Mouse (Mus musculus) neural tube, embryonic 11.5 days (tissue): Measurements from ENCODE around the gene Atn1. TPM values are rescaled to one million over a fixed set of nuclear protein-coding genes. Genes with fewer than 3 reads are reported as not detected.

Experiments used
- ATAC-seq: fragments of 200-750 bp; cut with Nextera tagmentation; 2 replicates; pipeline ENCODE4 v1.8.0; 2017; ENCODE audit warnings: moderate number of reproducible peaks, mild to moderate bottlenecking, moderate TSS enrichment, moderate library complexity; ENCODE audit not compliant: insufficient read depth, low FRiP score, low TSS enrichment
- DNase-seq: peaks from one replicate; pipeline ENCODE4 v3.0.0-alpha.2; 2015; ENCODE audit warnings: low spot score
- H3K27ac ChIP-seq: fragments of 300-500 bp; sonication (generic); 2 replicates; pipeline ENCODE4 v1.5.1; 2014; ENCODE audit warnings: low read depth, mild to moderate bottlenecking, low read length
- H3K27me3 ChIP-seq: fragments of 300-500 bp; sonication (generic); 2 replicates; pipeline ENCODE4 v1.6.1; 2014; ENCODE audit warnings: mild to moderate bottlenecking, low read length, mixed read lengths; ENCODE audit not compliant: control insufficient read depth, insufficient read depth
- H3K36me3 ChIP-seq: fragments of 300-500 bp; sonication (generic); 2 replicates; pipeline ENCODE4 v1.6.1; 2014; ENCODE audit warnings: mild to moderate bottlenecking, low read length, moderate library complexity, mixed read lengths; ENCODE audit not compliant: control insufficient read depth, insufficient read depth
- H3K4me1 ChIP-seq: fragments of 300-500 bp; sonication (generic); 2 replicates; pipeline ENCODE4 v1.6.1; 2014; ENCODE audit warnings: low read length, mixed read lengths; ENCODE audit not compliant: control insufficient read depth, insufficient read depth
- H3K4me2 ChIP-seq: fragments of 300-500 bp; sonication (generic); 2 replicates; pipeline ENCODE4 v1.6.1; 2014; ENCODE audit warnings: low read depth, mild to moderate bottlenecking, moderate library complexity
- H3K4me3 ChIP-seq: fragments of 300-500 bp; sonication (generic); 2 replicates; pipeline ENCODE4 v1.5.1; 2014; ENCODE audit warnings: low read depth, low read length
- H3K9ac ChIP-seq: fragments of 300-500 bp; sonication (generic); 2 replicates; pipeline ENCODE4 v1.6.1; 2014; ENCODE audit warnings: mild to moderate bottlenecking, low read length
- H3K9me3 ChIP-seq: fragments of 300-500 bp; sonication (generic); 2 replicates; pipeline ENCODE4 v1.6.1; 2016; ENCODE audit warnings: low read length; ENCODE audit not compliant: control insufficient read depth
- WGBS: fragments of 180-500 bp; shearing (Covaris S2); extraction: QIAGEN DNeasy Blood & Tissue Kit; methylation state at CpG from one replicate; pipeline ENCODE4 v1.1.7; 2014; 5-methylcytosine and 5-hydroxymethylcytosine counted together
- polyA plus RNA-seq: library from polyadenylated mRNA; unstranded; fragments of >200 nt; fragmentation: Nextera tagmentation; extraction: Ambion mirVana; gene quantifications from 2 replicates; pipeline ENCODE4 v1.2.1, GENCODE M21; 2014

The Atn1 gene
- polyA plus RNA-seq, 1 experiment from 2014 or later: 11.8 TPM

- Histone ChIP-seq H3K27ac (no peak overlapping the region), H3K4me2 (peak overlapping the region; percentile 12; the same call in 1 of the 2 replicates), H3K36me3 (no peaks in the 10 kb centered on the region), H3K4me1 (peaks cover 27% of the 10 kb centered on the region), H3K9ac (0 out of 2 replicates have a peak overlapping the region, but pooled peaks have one; percentile 3), H3K4me3 (no peak overlapping the region), H3K9me3 (no peaks in the 10 kb centered on the region), H3K27me3 (no peaks in the 10 kb centered on the region)
- 72% methylated on average over 2 of the region's 2 CpGs for WGBS
- ATAC-seq: no peak
- DNase-seq: no peak
These were observed 2.5 kb upstream of the Atn1 start for GRCm38 (mm10) chr6:124758849-124759232.

- H3K9ac ChIP-seq: peak overlapping the region; percentile 94
- H3K27me3 ChIP-seq: no peaks in the 10 kb centered on the region
- peaks cover 27% of the 10 kb centered on the region for H3K4me1 ChIP-seq
- H3K27ac ChIP-seq: peak overlapping the region; percentile 97
- peak; percentile 65 for DNase-seq
- no peak for ATAC-seq
- H3K4me2 ChIP-seq: peak overlapping the region; percentile 70
- no peaks in the 10 kb centered on the region for H3K36me3 ChIP-seq
- peak overlapping the region; percentile 94 for H3K4me3 ChIP-seq
- WGBS: 36% methylated on average over 5 of the region's 5 CpGs
- no peaks in the 10 kb centered on the region for H3K9me3 ChIP-seq
These were observed 1.9 kb upstream of the Atn1 start for GRCm38 (mm10) chr6:124757909-124758848.

GRCm38 (mm10) chr6:124757351-124757880 is 1.1 kb upstream of the Atn1 start:
- Histone ChIP-seq H3K27me3 (no peaks in the 10 kb centered on the region), H3K9me3 (no peaks in the 10 kb centered on the region), H3K4me1 (peaks cover 27% of the 10 kb centered on the region), H3K36me3 (no peaks in the 10 kb centered on the region), H3K27ac (peak overlapping the region; percentile 97), H3K4me2 (peak overlapping the region; percentile 70), H3K9ac (peak overlapping the region; percentile 94), H3K4me3 (peak overlapping the region; percentile 94)
- DNase-seq: peak; percentile 29
- 6% methylated on average over 5 of the region's 5 CpGs for WGBS
- no peak for ATAC-seq

GRCm38 (mm10) chr6:124756652-124757350 is 477 bp upstream of the Atn1 start:
- peak; percentile 77 for ATAC-seq
- Histone ChIP-seq H3K27ac (peak overlapping the region; percentile 97), H3K36me3 (no peaks in the 10 kb centered on the region), H3K9me3 (no peaks in the 10 kb centered on the region), H3K4me3 (peak overlapping the region; percentile 94), H3K27me3 (no peaks in the 10 kb centered on the region), H3K4me1 (peaks cover 27% of the 10 kb centered on the region), H3K9ac (peak overlapping the region; percentile 94), H3K4me2 (peak overlapping the region; percentile 70)
- 1% methylated on average over 48 of the region's 54 CpGs for WGBS
- peak; percentile 85 for DNase-seq

- WGBS: 7% methylated on average over 3 of the region's 3 CpGs
- Histone ChIP-seq H3K9ac (peak overlapping the region; percentile 94), H3K4me3 (peak overlapping the region; percentile 94), H3K27ac (peak overlapping the region; percentile 97; the same call in 1 of the 2 replicates), H3K9me3 (no peaks in the 10 kb centered on the region), H3K4me1 (peaks cover 27% of the 10 kb centered on the region), H3K4me2 (peak overlapping the region; percentile 70), H3K27me3 (no peaks in the 10 kb centered on the region), H3K36me3 (no peaks in the 10 kb centered on the region)
- DNase-seq (no peak), ATAC-seq (no peak)
These were observed 1.0 kb downstream of the Atn1 start for GRCm38 (mm10) chr6:124755306-124755705.

GRCm38 (mm10) chr6:124753861-124754260 is 2.5 kb downstream of the Atn1 start:
- Histone ChIP-seq H3K4me2 (no peak overlapping the region), H3K9me3 (no peaks in the 10 kb centered on the region), H3K4me1 (peaks cover 27% of the 10 kb centered on the region), H3K27me3 (no peaks in the 10 kb centered on the region), H3K27ac (no peak overlapping the region), H3K36me3 (0 out of 2 replicates have a peak, but pooled peaks cover 6% of the 10 kb centered on the region), H3K4me3 (no peak overlapping the region), H3K9ac (no peak overlapping the region)
- DNase-seq (no peak), ATAC-seq (no peak)
- 96% methylated on average over 2 of the region's 2 CpGs for WGBS

GRCm38 (mm10) chr6:124750405-124750804 is 5.9 kb downstream of the Atn1 start:
- Histone ChIP-seq H3K9me3 (no peaks in the 10 kb centered on the region), H3K4me3 (no peak overlapping the region), H3K9ac (no peak overlapping the region), H3K27ac (no peak overlapping the region), H3K27me3 (no peaks in the 10 kb centered on the region), H3K4me2 (no peak overlapping the region), H3K4me1 (peaks cover 21% of the 10 kb centered on the region), H3K36me3 (peaks cover 14% of the 10 kb centered on the region)
- WGBS: 89% methylated on average over 8 of the region's 8 CpGs
- ATAC-seq: no peak
- DNase-seq: peak; percentile 3

- 84% methylated on average over 7 of the region's 7 CpGs for WGBS
- peak overlapping the region; percentile 49 for H3K4me3 ChIP-seq
- H3K36me3 ChIP-seq: peaks cover 18% of the 10 kb centered on the region
- ATAC-seq (no peak), DNase-seq (no peak)
- peak overlapping the region; percentile 88 for H3K4me2 ChIP-seq
- H3K27me3 ChIP-seq: no peaks in the 10 kb centered on the region
- H3K27ac ChIP-seq: no peak overlapping the region
- H3K4me1 ChIP-seq: peaks cover 10% of the 10 kb centered on the region
- H3K9ac ChIP-seq: peak overlapping the region; percentile 74
- H3K9me3 ChIP-seq: no peaks in the 10 kb centered on the region
These were observed 9.4 kb downstream of the Atn1 start for GRCm38 (mm10) chr6:124746654-124747632.
